Mouse (Mus musculus): Measurements from ENCODE around the gene Oaz1. TPM values are rescaled to one million over a fixed set of nuclear protein-coding genes. Genes with fewer than 3 reads are reported as not detected.

Gene Oaz1
- polyA plus RNA-seq, 2 experiments: 673 to 1,285 TPM

GRCm38 (mm10) chr10:80871581-80871980 is 45.1 kb downstream of the Oaz1 start, which contains the start of gene Tmprss9:
Tmprss9 (plus strand) TSS chr10:80871848.
- no peaks in the 10 kb centered on the region for H3K9me3 ChIP-seq (ENCODE audit: control insufficient read depth, low read length)
- no peak within 1 kb of the TSS for H3K27ac ChIP-seq
- H3K9ac ChIP-seq (replicated peaks): no peak within 1 kb of the TSS
- 29% methylated on average over 9 of the region's 9 CpGs for WGBS (ENCODE audit: insufficient replicate concordance)
- no peak within 1 kb of the TSS for H3K4me2 ChIP-seq (ENCODE audit: low read depth)
- ATAC-seq (ENCODE audit: insufficient read depth) (no peak), DNase-seq (ENCODE audit: low read depth in 3 of 3, low spot score in 3 of 3) (no peak)
- H3K36me3 ChIP-seq (replicated peaks; ENCODE audit: control insufficient read depth, insufficient read depth, low read depth): peaks cover 19% of the 10 kb centered on the region
- peaks cover 3 to 4% of the 10 kb centered on the region in 2 experiments; a peak in 3 of 4 replicates for H3K4me1 ChIP-seq (replicated peaks; ENCODE audit: control insufficient read depth in 2 of 2, insufficient read depth in 2 of 2, low read length in 1 of 2)
- TF ChIP-seq CTCF (IDR thresholded peaks at IDR 0.05; ENCODE audit: low read depth) (no peak), EP300 (IDR thresholded peaks at IDR 0.05; ENCODE audit: low read depth) (no peak)
- no peak within 1 kb of the TSS for H3K4me3 ChIP-seq (ENCODE audit: insufficient read depth in 1 of 2, low read depth in 2 of 2, low read length in 2 of 2)
- H3K27me3 ChIP-seq (ENCODE audit: control insufficient read depth, insufficient read depth, low read length): peaks cover 5% of the 10 kb centered on the region; the same call in 1 of the 2 replicates

GRCm38 (mm10) chr10:80874035-80874434 is 47.6 kb downstream of the Oaz1 start:
- no peak for DNase-seq (ENCODE audit: low read depth in 3 of 3, low spot score in 3 of 3)
- no peak overlapping the region for H3K4me3 ChIP-seq (ENCODE audit: insufficient read depth in 1 of 2, low read depth in 2 of 2, low read length in 2 of 2)
- H3K4me2 ChIP-seq (ENCODE audit: low read depth): no peak overlapping the region
- no peak for ATAC-seq (ENCODE audit: insufficient read depth)
- H3K27me3 ChIP-seq (ENCODE audit: control insufficient read depth, insufficient read depth, low read length): peaks cover 5% of the 10 kb centered on the region; the same call in 1 of the 2 replicates
- peaks cover 4 to 5% of the 10 kb centered on the region in 2 experiments for H3K4me1 ChIP-seq (replicated peaks; ENCODE audit: control insufficient read depth in 2 of 2, insufficient read depth in 2 of 2, low read length in 1 of 2)
- no peaks in the 10 kb centered on the region for H3K36me3 ChIP-seq (replicated peaks; ENCODE audit: control insufficient read depth, insufficient read depth, low read depth)
- H3K9me3 ChIP-seq (ENCODE audit: control insufficient read depth, low read length): no peaks in the 10 kb centered on the region
- TF ChIP-seq CTCF (IDR thresholded peaks at IDR 0.05; ENCODE audit: low read depth) (no peak), EP300 (IDR thresholded peaks at IDR 0.05; ENCODE audit: low read depth) (no peak)
- H3K27ac ChIP-seq: no peak overlapping the region
- H3K9ac ChIP-seq (replicated peaks): no peak overlapping the region
- WGBS (ENCODE audit: insufficient replicate concordance): 73% methylated on average over 9 of the region's 9 CpGs

GRCm38 (mm10) chr10:80876028-80876427 is 49.6 kb downstream of the Oaz1 start:
- Histone ChIP-seq H3K27ac (0 out of 2 replicates have a peak overlapping the region, but pooled peaks have one; percentile 29), H3K27me3 (ENCODE audit: control insufficient read depth, insufficient read depth, low read length) (peaks cover 5% of the 10 kb centered on the region; the same call in 1 of the 2 replicates), H3K36me3 (replicated peaks; ENCODE audit: control insufficient read depth, insufficient read depth, low read depth) (no peaks in the 10 kb centered on the region), H3K9ac (replicated peaks) (peak overlapping the region; percentile 18; the same call in 1 of the 2 replicates), H3K9me3 (ENCODE audit: control insufficient read depth, low read length) (no peaks in the 10 kb centered on the region), H3K4me2 (ENCODE audit: low read depth) (no peak overlapping the region), H3K4me3 (ENCODE audit: insufficient read depth in 1 of 2, low read depth in 2 of 2, low read length in 2 of 2) (no peak overlapping the region), H3K4me1 (replicated peaks; ENCODE audit: control insufficient read depth in 2 of 2, insufficient read depth in 2 of 2, low read length in 1 of 2) (peaks cover 20 to 21% of the 10 kb centered on the region in 2 experiments)
- peak; percentile 95 for TF ChIP-seq CTCF (IDR thresholded peaks at IDR 0.05; ENCODE audit: low read depth)
- no peak for TF ChIP-seq EP300 (IDR thresholded peaks at IDR 0.05; ENCODE audit: low read depth)
- DNase-seq (ENCODE audit: low read depth in 3 of 3, low spot score in 3 of 3): peak in 1 of 3 experiments; percentile 54
- no peak for ATAC-seq (ENCODE audit: insufficient read depth)
- 22% methylated on average over 5 of the region's 5 CpGs for whole genome bisulfite sequencing (ENCODE audit: insufficient replicate concordance)

- no peak for ATAC-seq (ENCODE audit: insufficient read depth)
- no peaks in the 10 kb centered on the region for H3K36me3 ChIP-seq (replicated peaks; ENCODE audit: control insufficient read depth, insufficient read depth, low read depth)
- no peak overlapping the region for H3K4me3 ChIP-seq (ENCODE audit: insufficient read depth in 1 of 2, low read depth in 2 of 2, low read length in 2 of 2)
- H3K4me2 ChIP-seq (ENCODE audit: low read depth): no peak overlapping the region
- peak overlapping the region; percentile 29; the same call in 1 of the 2 replicates for H3K27ac ChIP-seq
- WGBS (ENCODE audit: insufficient replicate concordance): 36% methylated on average over 3 of the region's 3 CpGs
- peaks cover 5% of the 10 kb centered on the region; the same call in 1 of the 2 replicates for H3K27me3 ChIP-seq (ENCODE audit: control insufficient read depth, insufficient read depth, low read length)
- no peaks in the 10 kb centered on the region for H3K9me3 ChIP-seq (ENCODE audit: control insufficient read depth, low read length)
- H3K9ac ChIP-seq (replicated peaks): peak overlapping the region; percentile 18; the same call in 1 of the 2 replicates
- peaks cover 21% of the 10 kb centered on the region in 2 experiments for H3K4me1 ChIP-seq (replicated peaks; ENCODE audit: control insufficient read depth in 2 of 2, insufficient read depth in 2 of 2, low read length in 1 of 2)
- no peak for DNase-seq (ENCODE audit: low read depth in 3 of 3, low spot score in 3 of 3)
- TF ChIP-seq CTCF (IDR thresholded peaks at IDR 0.05; ENCODE audit: low read depth) (no peak), EP300 (IDR thresholded peaks at IDR 0.05; ENCODE audit: low read depth) (no peak)
These were observed 50.1 kb downstream of the Oaz1 start for GRCm38 (mm10) chr10:80876594-80876993.

MicroRNAs within 50 kb of the gene (microRNA counts, 519-probe panel; counts per million panel counts)
- microRNA mmu-miR-1982: 69.9 counts per million

Small RNA genes within 50 kb of the gene (microRNA-seq; reads per million reads assigned to microRNA genes)
- 4.6 reads per million, percentile 4 among the genes with 10 or more reads in this experiment for gene Mir1982

Other genes with a start within 250 kb of the Oaz1 start
- 12.5 and 13.8 TPM in 2 replicates for gene Klf16, start 249.3 kb upstream of the Oaz1 start, polyA plus RNA-seq (2012; rRNA removed)
- 10.6 and 12.3 TPM in 2 replicates for gene Klf16, start 249.3 kb upstream of the Oaz1 start, polyA plus RNA-seq (2014; fragmentation: Nextera tagmentation; extraction: Ambion mirVana)
- 41.2 and 51.0 TPM in 2 replicates for gene Abhd17a, start 236.3 kb upstream of the Oaz1 start, polyA plus RNA-seq (2012; rRNA removed)
- gene Abhd17a, start 236.3 kb upstream of the Oaz1 start, polyA plus RNA-seq (2014; fragmentation: Nextera tagmentation; extraction: Ambion mirVana): 55.0 and 63.4 TPM in 2 replicates
- 22.0 and 27.6 TPM in 2 replicates for gene Scamp4, start 223.8 kb upstream of the Oaz1 start, polyA plus RNA-seq (2012; rRNA removed)
- gene Scamp4, start 223.8 kb upstream of the Oaz1 start, polyA plus RNA-seq (2014; fragmentation: Nextera tagmentation; extraction: Ambion mirVana): 34.6 and 39.8 TPM in 2 replicates
- 6.3 and 6.4 TPM in 2 replicates for gene Adat3, start 223.8 kb upstream of the Oaz1 start, polyA plus RNA-seq (2012; rRNA removed)
- gene Adat3, start 223.8 kb upstream of the Oaz1 start, polyA plus RNA-seq (2014; fragmentation: Nextera tagmentation; extraction: Ambion mirVana): 3.8 and 4.9 TPM in 2 replicates
- gene Gm49322, start 220.6 kb upstream of the Oaz1 start, polyA plus RNA-seq (2012; rRNA removed): 1.2 and 1.3 TPM in 2 replicates
- gene Gm49322, start 220.6 kb upstream of the Oaz1 start, polyA plus RNA-seq (2014; fragmentation: Nextera tagmentation; extraction: Ambion mirVana): 0.19 and 0.28 TPM in 2 replicates
- gene Csnk1g2, start 203.8 kb upstream of the Oaz1 start, polyA plus RNA-seq (2012; rRNA removed): 46.9 and 51.3 TPM in 2 replicates
- 25.5 and 27.0 TPM in 2 replicates for gene Csnk1g2, start 203.8 kb upstream of the Oaz1 start, polyA plus RNA-seq (2014; fragmentation: Nextera tagmentation; extraction: Ambion mirVana)
- 8.2 and 11.3 TPM in 2 replicates for gene Btbd2, start 169.6 kb upstream of the Oaz1 start, polyA plus RNA-seq (2012; rRNA removed)
- 8.6 and 12.0 TPM in 2 replicates for gene Btbd2, start 169.6 kb upstream of the Oaz1 start, polyA plus RNA-seq (2014; fragmentation: Nextera tagmentation; extraction: Ambion mirVana)
- gene Mknk2, start 148.5 kb upstream of the Oaz1 start, polyA plus RNA-seq (2012; rRNA removed): 59.7 and 69.1 TPM in 2 replicates
- 58.7 and 74.3 TPM in 2 replicates for gene Mknk2, start 148.5 kb upstream of the Oaz1 start, polyA plus RNA-seq (2014; fragmentation: Nextera tagmentation; extraction: Ambion mirVana)
- gene Mob3a, start 124.7 kb upstream of the Oaz1 start, polyA plus RNA-seq (2012; rRNA removed): 13.0 and 15.8 TPM in 2 replicates
- gene Mob3a, start 124.7 kb upstream of the Oaz1 start, polyA plus RNA-seq (2014; fragmentation: Nextera tagmentation; extraction: Ambion mirVana): 14.2 and 16.0 TPM in 2 replicates
- 9.9 and 11.3 TPM in 2 replicates for gene Izumo4, start 124.5 kb upstream of the Oaz1 start, polyA plus RNA-seq (2012; rRNA removed)
- 4.0 and 6.0 TPM in 2 replicates for gene Izumo4, start 124.5 kb upstream of the Oaz1 start, polyA plus RNA-seq (2014; fragmentation: Nextera tagmentation; extraction: Ambion mirVana)
- 24.5 and 26.2 TPM in 2 replicates for gene Ap3d1, start 84.4 kb upstream of the Oaz1 start, polyA plus RNA-seq (2012; rRNA removed)
- 20.1 and 22.4 TPM in 2 replicates for gene Ap3d1, start 84.4 kb upstream of the Oaz1 start, polyA plus RNA-seq (2014; fragmentation: Nextera tagmentation; extraction: Ambion mirVana)
- 11.5 and 11.6 TPM in 2 replicates for gene Dot1l, start 71.5 kb upstream of the Oaz1 start, polyA plus RNA-seq (2012; rRNA removed)
- gene Dot1l, start 71.5 kb upstream of the Oaz1 start, polyA plus RNA-seq (2014; fragmentation: Nextera tagmentation; extraction: Ambion mirVana): 7.1 and 8.3 TPM in 2 replicates
- gene Sf3a2, start 28.5 kb upstream of the Oaz1 start, polyA plus RNA-seq (2012; rRNA removed): 26.1 and 35.6 TPM in 2 replicates
- 36.1 and 40.7 TPM in 2 replicates for gene Sf3a2, start 28.5 kb upstream of the Oaz1 start, polyA plus RNA-seq (2014; fragmentation: Nextera tagmentation; extraction: Ambion mirVana)
- 46.7 and 50.8 TPM in 2 replicates for gene Plekhj1, start 28.0 kb upstream of the Oaz1 start, polyA plus RNA-seq (2012; rRNA removed)
- gene Plekhj1, start 28.0 kb upstream of the Oaz1 start, polyA plus RNA-seq (2014; fragmentation: Nextera tagmentation; extraction: Ambion mirVana): 77.0 and 85.0 TPM in 2 replicates
- gene Amh, start 21.4 kb upstream of the Oaz1 start, polyA plus RNA-seq (2012; rRNA removed): 0.31 and 0.36 TPM in 2 replicates
- 0.08 TPM in 1 of 2 replicates, not detected in the other for gene Amh, start 21.4 kb upstream of the Oaz1 start, polyA plus RNA-seq (2014; fragmentation: Nextera tagmentation; extraction: Ambion mirVana)
- gene Jsrp1, start 13.2 kb upstream of the Oaz1 start, polyA plus RNA-seq (2012; rRNA removed): 0.15 TPM in 1 of 2 replicates, not detected in the other
- gene Jsrp1, start 13.2 kb upstream of the Oaz1 start, polyA plus RNA-seq (2014; fragmentation: Nextera tagmentation; extraction: Ambion mirVana): not detected in 2 replicates
- 0.01 TPM in 1 of 2 replicates, not detected in the other for gene Lingo3, start 17.4 kb downstream of the Oaz1 start, polyA plus RNA-seq (2012; rRNA removed)
- gene Lingo3, start 17.4 kb downstream of the Oaz1 start, polyA plus RNA-seq (2014; fragmentation: Nextera tagmentation; extraction: Ambion mirVana): 0.04 TPM in 1 of 2 replicates, not detected in the other
- 196 and 215 TPM in 2 replicates for gene Lsm7, start 28.6 kb downstream of the Oaz1 start, polyA plus RNA-seq (2012; rRNA removed)
- 178 and 181 TPM in 2 replicates for gene Lsm7, start 28.6 kb downstream of the Oaz1 start, polyA plus RNA-seq (2014; fragmentation: Nextera tagmentation; extraction: Ambion mirVana)
- gene Sppl2b, start 28.6 kb downstream of the Oaz1 start, polyA plus RNA-seq (2012; rRNA removed): 76.1 and 82.4 TPM in 2 replicates
- 34.7 and 44.5 TPM in 2 replicates for gene Sppl2b, start 28.6 kb downstream of the Oaz1 start, polyA plus RNA-seq (2014; fragmentation: Nextera tagmentation; extraction: Ambion mirVana)
- 0.05 and 0.06 TPM in 2 replicates for gene Tmprss9, start 45.2 kb downstream of the Oaz1 start, polyA plus RNA-seq (2012; rRNA removed)
- not detected in 2 replicates for gene Tmprss9, start 45.2 kb downstream of the Oaz1 start, polyA plus RNA-seq (2014; fragmentation: Nextera tagmentation; extraction: Ambion mirVana)
- 114 and 145 TPM in 2 replicates for gene Timm13, start 74.3 kb downstream of the Oaz1 start, polyA plus RNA-seq (2012; rRNA removed)
- 201 and 208 TPM in 2 replicates for gene Timm13, start 74.3 kb downstream of the Oaz1 start, polyA plus RNA-seq (2014; fragmentation: Nextera tagmentation; extraction: Ambion mirVana)
- 9.5 and 11.3 TPM in 2 replicates for gene Lmnb2, start 91.6 kb downstream of the Oaz1 start, polyA plus RNA-seq (2012; rRNA removed)
- 2.8 and 3.2 TPM in 2 replicates for gene Lmnb2, start 91.6 kb downstream of the Oaz1 start, polyA plus RNA-seq (2014; fragmentation: Nextera tagmentation; extraction: Ambion mirVana)
- 1.3 and 1.9 TPM in 2 replicates for gene Gadd45b, start 103.4 kb downstream of the Oaz1 start, polyA plus RNA-seq (2012; rRNA removed)
- 2.0 and 2.7 TPM in 2 replicates for gene Gadd45b, start 103.4 kb downstream of the Oaz1 start, polyA plus RNA-seq (2014; fragmentation: Nextera tagmentation; extraction: Ambion mirVana)
- gene Gng7, start 188.3 kb downstream of the Oaz1 start, polyA plus RNA-seq (2012; rRNA removed): 0.19 and 0.25 TPM in 2 replicates
- gene Gng7, start 188.3 kb downstream of the Oaz1 start, polyA plus RNA-seq (2014; fragmentation: Nextera tagmentation; extraction: Ambion mirVana): 0.23 and 0.33 TPM in 2 replicates
- 0.05 TPM in 1 of 2 replicates, not detected in the other for gene Diras1, start 199.0 kb downstream of the Oaz1 start, polyA plus RNA-seq (2012; rRNA removed)
- gene Diras1, start 199.0 kb downstream of the Oaz1 start, polyA plus RNA-seq (2014; fragmentation: Nextera tagmentation; extraction: Ambion mirVana): not detected in 2 replicates
- gene Slc39a3, start 210.8 kb downstream of the Oaz1 start, polyA plus RNA-seq (2012; rRNA removed): 4.2 and 4.4 TPM in 2 replicates
- 2.7 and 3.2 TPM in 2 replicates for gene Slc39a3, start 210.8 kb downstream of the Oaz1 start, polyA plus RNA-seq (2014; fragmentation: Nextera tagmentation; extraction: Ambion mirVana)
- gene Sgta, start 233.5 kb downstream of the Oaz1 start, polyA plus RNA-seq (2012; rRNA removed): 38.4 and 43.6 TPM in 2 replicates
- gene Sgta, start 233.5 kb downstream of the Oaz1 start, polyA plus RNA-seq (2014; fragmentation: Nextera tagmentation; extraction: Ambion mirVana): 43.8 and 48.0 TPM in 2 replicates
- 20.5 and 21.7 TPM in 2 replicates for gene Thop1, start 243.4 kb downstream of the Oaz1 start, polyA plus RNA-seq (2012; rRNA removed)
- 15.0 and 17.7 TPM in 2 replicates for gene Thop1, start 243.4 kb downstream of the Oaz1 start, polyA plus RNA-seq (2014; fragmentation: Nextera tagmentation; extraction: Ambion mirVana)